Mouse (Mus musculus): ENCODE measurements at regions not wholly inside any gene's neighbourhood (a gene's known extent, or its start where the extent isn't known, plus 50 kb on each side); places are given as distances from the start of the nearest gene placed in this dataset.
"Not testable (repeated sequence)": the region's sequence is repeated elsewhere in the genome, so short reads cannot be mapped to it uniquely, and the experiment has no call there.

DNA sequence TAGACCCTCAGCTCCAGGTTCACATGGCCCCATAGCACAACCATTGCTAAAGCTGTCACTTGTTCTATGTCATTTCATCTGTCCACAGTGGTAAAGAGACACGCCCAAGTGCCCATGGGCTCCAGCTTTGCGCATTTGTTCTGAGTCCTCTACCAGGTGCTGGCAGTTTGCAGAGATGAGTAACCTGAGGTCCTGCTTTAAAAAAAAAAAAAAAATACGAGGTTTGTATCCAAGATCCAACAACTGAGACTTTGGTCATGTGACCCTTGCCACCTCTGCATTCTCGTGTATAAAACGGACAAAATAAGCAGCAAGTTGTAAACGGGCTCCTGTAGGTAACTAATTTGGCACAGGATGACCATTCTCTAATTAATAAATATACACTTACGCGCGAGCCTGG is 79.9 kb downstream of the Cpn2 start:
- Histone ChIP-seq H3K4me3 (peak overlapping the region; percentile 46), H3K27ac (peak overlapping the region; percentile 76)
- TF ChIP-seq CTCF (conservative IDR thresholded peaks at IDR 0.05) = no peak
- no peak for DNase-seq (ENCODE audit: low spot score in 2 of 2)

DNA sequence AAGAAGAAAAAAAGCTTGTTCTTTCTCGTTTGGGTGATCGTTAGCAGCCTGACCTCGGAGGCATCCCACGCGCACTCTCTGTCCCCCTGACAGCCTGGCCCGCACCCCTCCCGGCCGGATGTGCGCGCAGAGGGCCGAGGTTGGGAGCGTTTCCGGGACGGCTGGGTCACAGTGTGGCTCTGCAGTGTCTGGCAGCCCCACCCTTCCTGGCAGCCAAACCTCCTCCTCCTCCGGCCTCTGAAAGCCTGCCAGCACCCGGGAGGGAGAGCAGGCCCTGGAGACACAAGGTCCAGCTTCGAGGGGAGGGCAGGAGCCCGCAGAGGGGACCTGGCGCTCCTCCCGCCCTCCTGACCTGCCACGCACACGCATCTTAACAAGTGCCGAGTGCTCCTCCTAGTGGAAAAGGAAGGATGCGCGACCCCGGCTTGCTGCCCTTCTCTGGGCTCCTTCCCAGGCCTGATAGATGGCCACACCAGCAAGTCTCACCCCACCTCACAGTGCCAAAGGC is 79.3 kb downstream of the Cpn2 start:
- Histone ChIP-seq H3K27ac (peak overlapping the region; percentile 76), H3K4me3 (peak overlapping the region; percentile 46)
- peak; percentile 97 for TF ChIP-seq CTCF (conservative IDR thresholded peaks at IDR 0.05)
- peak; percentile 84 to 89 for DNase-seq (ENCODE audit: low spot score in 2 of 2)

DNA sequence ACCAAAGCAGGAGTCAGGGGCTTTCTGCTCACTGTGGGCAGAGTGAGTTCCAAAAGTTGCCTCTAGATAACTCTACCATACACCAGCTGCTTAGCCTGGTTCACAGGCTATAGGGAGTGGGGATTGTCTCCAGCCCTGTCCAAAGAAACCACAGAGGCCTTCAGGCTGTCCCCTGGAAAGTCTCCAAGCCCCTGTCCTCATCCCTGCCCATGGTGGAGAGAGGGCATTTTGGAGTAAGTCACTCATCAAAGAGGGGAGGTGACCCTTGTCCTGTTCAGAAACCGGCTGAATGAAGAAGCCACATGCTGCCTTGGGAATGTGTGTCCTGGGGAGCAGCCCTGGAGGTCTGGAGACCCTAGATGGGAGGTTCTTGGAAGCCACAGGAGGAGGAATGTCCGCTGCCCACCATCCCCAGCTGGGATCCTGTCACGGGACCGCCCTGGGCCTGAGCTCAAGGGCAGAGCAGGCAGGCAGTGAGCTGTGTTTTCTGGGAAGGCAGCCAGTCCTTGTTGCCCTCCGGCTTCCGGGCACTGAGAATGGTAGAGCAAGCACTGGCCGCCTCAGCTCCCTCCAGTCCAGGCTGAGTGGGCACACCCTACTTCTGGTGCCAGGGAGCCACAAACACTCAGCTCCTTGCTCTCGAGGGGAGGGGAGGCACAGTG is 78.4 kb downstream of the Cpn2 start:
- no peak for TF ChIP-seq CTCF (conservative IDR thresholded peaks at IDR 0.05)
- peak overlapping the region; percentile 76; the same call in 1 of the 2 replicates for H3K27ac ChIP-seq
- DNase-seq (ENCODE audit: low spot score in 2 of 2) = peak; percentile 38 to 79
- no peak overlapping the region for H3K4me3 ChIP-seq

DNA sequence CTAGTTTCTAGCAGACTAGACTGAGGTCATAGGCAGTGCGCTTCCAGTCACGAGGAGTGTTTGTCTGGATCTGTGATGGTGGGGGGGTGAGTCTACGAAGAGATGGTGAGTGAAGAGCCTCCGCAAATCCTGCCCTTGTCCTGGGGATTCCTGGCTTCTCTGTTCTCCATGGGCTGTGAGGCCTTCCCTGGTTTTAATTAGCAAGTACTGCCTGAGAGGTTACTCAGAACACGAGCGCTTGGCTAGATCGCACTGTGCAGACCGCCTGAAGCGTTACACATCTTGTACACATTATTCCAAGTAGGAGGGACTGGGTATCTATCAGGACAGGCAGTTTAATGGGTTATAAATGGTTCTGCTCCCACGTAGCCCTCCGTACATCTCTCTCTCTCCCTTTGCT is 76.9 kb downstream of the Cpn2 start:
- TF ChIP-seq CTCF (conservative IDR thresholded peaks at IDR 0.05) = no peak
- Histone ChIP-seq H3K27ac (no peak overlapping the region), H3K4me3 (no peak overlapping the region)
- no peak for DNase-seq (ENCODE audit: low spot score in 2 of 2)

GRCm38 (mm10) chr16:30190935-30191514 is 76.3 kb downstream of the Cpn2 start:
- no peak overlapping the region for H3K4me3 ChIP-seq
- DNase-seq (ENCODE audit: low spot score in 2 of 2) = no peak
- no peak for TF ChIP-seq CTCF (conservative IDR thresholded peaks at IDR 0.05)
- H3K27ac ChIP-seq = no peak overlapping the region

GRCm38 (mm10) chr16:30193294-30194261 is 73.7 kb downstream of the Cpn2 start:
- DNase-seq (ENCODE audit: low spot score in 2 of 2) = peak in 1 of 2 experiments; percentile 46
- Histone ChIP-seq H3K27ac (no peak overlapping the region; the same call in 1 of the 2 replicates), H3K4me3 (no peak overlapping the region)
- TF ChIP-seq CTCF (conservative IDR thresholded peaks at IDR 0.05) = no peak

- TF ChIP-seq CTCF (conservative IDR thresholded peaks at IDR 0.05) = no peak
- Histone ChIP-seq H3K27ac (no peak overlapping the region), H3K4me3 (no peak overlapping the region)
- no peak for DNase-seq (ENCODE audit: low spot score in 2 of 2)
These were observed 72.5 kb downstream of the Cpn2 start for GRCm38 (mm10) chr16:30194836-30195235.

DNA sequence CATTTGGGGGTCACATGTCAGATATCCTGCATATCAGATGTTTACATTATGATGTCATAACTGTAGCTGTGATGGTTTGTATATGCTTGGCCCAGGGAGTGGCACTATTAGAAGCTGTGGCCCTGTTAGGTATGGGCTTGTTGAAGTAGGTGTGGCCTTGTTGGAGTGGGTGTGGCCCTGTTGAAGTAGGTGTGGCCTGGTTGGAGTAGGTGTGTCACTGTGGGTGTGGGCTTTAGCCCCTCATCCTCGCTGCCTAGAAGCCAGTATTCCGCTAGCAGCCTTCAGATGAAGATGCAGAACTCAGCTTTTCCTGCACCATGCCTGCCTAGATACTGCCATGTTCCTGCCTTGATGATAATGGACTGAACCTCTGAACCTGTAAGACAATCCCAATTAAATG is 71.4 kb downstream of the Cpn2 start:
- not testable (repeated sequence) for DNase-seq (ENCODE audit: low spot score in 2 of 2)

DNA sequence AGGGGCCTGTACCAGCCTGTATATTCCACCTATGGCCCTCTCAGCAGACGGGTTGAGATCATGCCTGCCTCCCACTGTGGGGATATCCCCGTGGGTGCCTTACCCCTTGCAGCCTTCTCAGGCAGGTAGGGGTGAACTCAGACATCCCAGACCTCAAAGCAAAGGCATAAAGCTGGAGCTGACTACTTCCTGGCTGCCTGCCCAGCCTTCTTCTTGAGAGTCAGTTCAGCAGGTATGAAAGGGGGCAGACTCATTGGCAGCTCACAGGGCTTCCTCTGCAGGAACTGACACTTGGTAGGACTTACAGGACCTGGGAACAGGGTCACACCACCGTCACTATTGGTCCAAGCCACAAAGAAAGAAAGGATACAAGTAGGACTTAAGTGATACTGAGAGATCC is 69.9 kb downstream of the Cpn2 start:
- no peak for DNase-seq (ENCODE audit: low spot score in 2 of 2)
- H3K27ac ChIP-seq = no peak overlapping the region
- no peak overlapping the region for H3K4me3 ChIP-seq
- TF ChIP-seq CTCF (conservative IDR thresholded peaks at IDR 0.05) = no peak

More for the DNA sequence above, 71.4 kb downstream of the Cpn2 start:
- not testable (repeated sequence) for H3K27ac ChIP-seq, H3K4me3 ChIP-seq

GRCm38 (mm10) chr16:30199836-30200235 is 67.5 kb downstream of the Cpn2 start:
- no peak overlapping the region for H3K27ac ChIP-seq
- no peak for DNase-seq (ENCODE audit: low spot score in 2 of 2)
- no peak for TF ChIP-seq CTCF (conservative IDR thresholded peaks at IDR 0.05)
- H3K4me3 ChIP-seq = no peak overlapping the region

DNA sequence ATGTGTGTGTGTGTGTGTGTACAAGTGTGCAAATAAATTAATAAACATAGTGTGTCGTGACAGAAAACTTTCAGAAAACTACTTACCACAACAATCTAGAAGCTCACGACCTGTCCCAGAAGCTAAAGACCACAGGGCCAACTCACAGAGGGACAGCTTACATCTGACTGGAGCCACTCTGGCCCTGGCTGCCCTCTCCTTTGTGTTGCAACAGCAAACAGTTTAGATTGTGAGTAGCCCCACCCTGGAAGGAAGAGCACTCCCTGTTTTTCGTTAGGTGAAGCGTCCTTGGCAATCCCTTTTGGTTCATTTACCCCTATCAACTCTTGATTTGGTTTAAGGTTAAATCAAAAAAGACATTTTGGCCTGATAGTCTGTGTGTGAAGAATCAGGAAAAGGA is 63.2 kb downstream of the Cpn2 start:
- H3K27ac ChIP-seq = no peak overlapping the region
- DNase-seq (ENCODE audit: low spot score in 2 of 2) = no peak
- TF ChIP-seq CTCF (conservative IDR thresholded peaks at IDR 0.05) = no peak
- no peak overlapping the region for H3K4me3 ChIP-seq

DNA sequence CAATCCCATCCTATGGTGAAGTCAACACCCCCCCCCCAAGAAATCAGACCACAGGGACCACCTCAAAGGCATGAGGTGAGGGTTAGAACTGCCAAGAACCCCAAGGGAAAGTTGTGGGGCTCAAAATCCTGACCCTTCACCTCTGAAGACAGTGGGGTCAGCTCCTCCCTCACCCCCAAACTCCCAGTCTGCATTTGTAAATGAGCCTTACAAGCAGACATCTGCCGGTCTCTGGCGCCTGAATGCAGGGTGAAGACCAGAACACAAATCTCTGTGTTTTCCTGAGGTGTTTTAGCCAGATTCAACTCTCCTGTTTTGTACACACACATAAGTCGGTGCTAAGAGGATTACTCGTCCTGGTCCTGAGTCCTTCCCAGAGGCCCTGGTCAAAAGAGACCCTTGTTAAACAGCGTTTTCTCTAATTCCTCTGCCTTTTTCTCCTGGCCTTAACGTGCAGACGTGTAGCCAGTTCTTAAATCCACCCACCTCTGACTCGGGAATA is 61.9 kb downstream of the Cpn2 start:
- no peak overlapping the region for H3K27ac ChIP-seq
- H3K4me3 ChIP-seq = no peak overlapping the region
- TF ChIP-seq CTCF (conservative IDR thresholded peaks at IDR 0.05) = no peak
- no peak for DNase-seq (ENCODE audit: low spot score in 2 of 2)
